Mouse (Mus musculus) layer of hippocampus, postnatal 14 days (tissue): ENCODE measurements around the gene Gm49353. TPM values are rescaled to one million over a fixed set of nuclear protein-coding genes. Genes with fewer than 3 reads are reported as not detected.

Experiments used
- total RNA-seq, 2 experiments: library from RNA; stranded (reverse); gene quantifications; 2 replicates each; pipeline ENCODE4 v1.2.3; 2021

Gene Gm49353
- total RNA-seq, 2 experiments from 2014 or later = 25.5 to 30.4 TPM

Other genes starting within 250 kb of the Gm49353 start
- gene 2310057J18Rik, start 212.7 kb upstream of the Gm49353 start, total RNA-seq = not detected
- 100 to 1,000 TPM; 162 to 165 TPM for gene Soga3, start 55.1 kb upstream of the Gm49353 start, total RNA-seq
- 10 to 100 TPM; 82.5 to 83.3 TPM for gene 9330159F19Rik, start 12.7 kb downstream of the Gm49353 start, total RNA-seq
- gene Echdc1, start 114.2 kb downstream of the Gm49353 start, total RNA-seq = 10 to 100 TPM; 31.9 to 32.2 TPM
- gene Rnf146, start 163.5 kb downstream of the Gm49353 start, total RNA-seq = 10 to 100 TPM; 96.5 to 99.6 TPM